Mouse (Mus musculus): ENCODE measurements around the gene Usp16.
A peak's percentile ranks its signal among the peaks of the same experiment; 100 is the strongest.
"Not testable (repeated sequence)": the region's sequence is repeated elsewhere in the genome, so short reads cannot be mapped to it uniquely, and the experiment has no call there.

The Usp16 gene

GRCm38 (mm10) chr16:87486739-87487138 is 32.2 kb downstream of the Usp16 start:
- no peak for DNase-seq (ENCODE audit: low spot score)

GRCm38 (mm10) chr16:87488605-87489004 is 34.1 kb downstream of the Usp16 start:
- no peak for DNase-seq (ENCODE audit: low spot score)

GRCm38 (mm10) chr16:87492191-87492792 is 37.8 kb downstream of the Usp16 start:
- DNase-seq (ENCODE audit: low spot score) = not testable (repeated sequence)

GRCm38 (mm10) chr16:87494955-87495655 is 40.6 kb downstream of the Usp16 start:
- no peak for DNase-seq (ENCODE audit: low spot score)

GRCm38 (mm10) chr16:87495716-87496447 is 41.4 kb downstream of the Usp16 start, which contains the start of gene Cct8:
Cct8 (minus strand) TSS chr16:87495873.
- peak; percentile 96 for DNase-seq (ENCODE audit: low spot score)

GRCm38 (mm10) chr16:87496728-87497127 is 42.2 kb downstream of the Usp16 start:
- no peak for DNase-seq (ENCODE audit: low spot score)

- no peak for DNase-seq (ENCODE audit: low spot score)
Measured at GRCm38 (mm10) chr16:87497171-87497570, 42.7 kb downstream of the Usp16 start.

GRCm38 (mm10) chr16:87499556-87499955 is 45.1 kb downstream of the Usp16 start:
- no peak for DNase-seq (ENCODE audit: low spot score)

GRCm38 (mm10) chr16:87501304-87502078 is 47.0 kb downstream of the Usp16 start:
- DNase-seq (ENCODE audit: low spot score) = no peak

- no peak for DNase-seq (ENCODE audit: low spot score)
Measured at GRCm38 (mm10) chr16:87511706-87512105, 57.2 kb downstream of the Usp16 start.

- DNase-seq (ENCODE audit: low spot score) = no peak
Measured at GRCm38 (mm10) chr16:87512331-87512730, 57.8 kb downstream of the Usp16 start.

- DNase-seq (ENCODE audit: low spot score) = no peak
Measured at GRCm38 (mm10) chr16:87524228-87524627, 69.7 kb downstream of the Usp16 start.

GRCm38 (mm10) chr16:87527553-87528249 is 73.2 kb downstream of the Usp16 start:
- no peak for DNase-seq (ENCODE audit: low spot score)

GRCm38 (mm10) chr16:87528755-87529154 is 74.3 kb downstream of the Usp16 start:
- no peak for DNase-seq (ENCODE audit: low spot score)

Measured in ovary, adult 18-20 months (tissue).